ENCODE assay signal across 8 mouse cellular contexts in genomic region chr13:24604096-24604495, GRCm38 (mm10). TPM values are rescaled to one million over a fixed set of nuclear protein-coding genes. Genes with fewer than 3 reads are reported as not detected.
DNase-seq lines count a peak whose midpoint lies in the region; ATAC-seq and TF ChIP-seq lines count a peak whose summit lies in the region.

No protein-coding gene starts in this region.

- WGBS in forebrain, embryonic 11.5 days = 19% methylated on average over 3 of the region's 4 CpGs
- 27% methylated on average over 4 of the region's 4 CpGs for WGBS in forebrain, embryonic 15.5 days
- WGBS in lung, embryonic 15.5 days = 32% methylated on average over 3 of the region's 4 CpGs
- 41% methylated on average over 3 of the region's 4 CpGs for WGBS in lung, adult 2 months
- 13% methylated on average over 4 of the region's 4 CpGs for WGBS in embryonic facial prominence, embryonic 10.5 days
- WGBS in limb, embryonic 12.5 days = 29% methylated on average over 2 of the region's 4 CpGs

- H3K4me3 ChIP-seq in forebrain, embryonic 11.5 days (ENCODE audit: low read depth, low read length) = no peak overlapping the region
- H3K4me3 ChIP-seq in forebrain, embryonic 15.5 days = no peak overlapping the region
- H3K4me3 ChIP-seq in lung, embryonic 15.5 days = no peak overlapping the region
- no peak overlapping the region for H3K4me3 ChIP-seq in lung, adult 2 months (replicated peaks; ENCODE audit: extremely low read depth, low read depth, low read length)
- H3K4me3 ChIP-seq in embryonic facial prominence, embryonic 10.5 days = peak overlapping the region; percentile 22; the same call in 1 of the 2 replicates
- H3K4me3 ChIP-seq in limb, embryonic 12.5 days (replicated peaks) = no peak overlapping the region

- no peak overlapping the region for H3K9ac ChIP-seq in forebrain, embryonic 11.5 days (ENCODE audit: low read length)
- H3K9ac ChIP-seq in forebrain, embryonic 15.5 days (replicated peaks) = no peak overlapping the region
- H3K9ac ChIP-seq in lung, embryonic 15.5 days = no peak overlapping the region
- no peak overlapping the region for H3K9ac ChIP-seq in limb, embryonic 12.5 days (replicated peaks)

- H3K27ac ChIP-seq in forebrain, embryonic 11.5 days (ENCODE audit: low read depth, low read length) = no peak overlapping the region
- no peak overlapping the region for H3K27ac ChIP-seq in forebrain, embryonic 15.5 days (replicated peaks)
- H3K27ac ChIP-seq in lung, embryonic 15.5 days = peak overlapping the region; percentile 80
- H3K27ac ChIP-seq in embryonic facial prominence, embryonic 10.5 days (replicated peaks) = peak overlapping the region; percentile 73
- no peak overlapping the region for H3K27ac ChIP-seq in limb, embryonic 12.5 days

- no peak for TF ChIP-seq POLR2A in lung, adult 2 months (IDR thresholded peaks at IDR 0.05; ENCODE audit: borderline replicate concordance, extremely low read depth, low read depth, low read length)

- peaks cover 8% of the 10 kb centered on the region; the same call in 1 of the 2 replicates for H3K4me1 ChIP-seq in forebrain, embryonic 11.5 days (replicated peaks; ENCODE audit: control insufficient read depth, insufficient read depth, low read length)
- H3K4me1 ChIP-seq in forebrain, embryonic 15.5 days = peaks cover 28% of the 10 kb centered on the region
- peaks cover 31% of the 10 kb centered on the region for H3K4me1 ChIP-seq in lung, embryonic 15.5 days
- H3K4me1 ChIP-seq in lung, adult 2 months (ENCODE audit: control insufficient read depth, insufficient read depth, low read length) = peaks cover 11% of the 10 kb centered on the region
- peaks cover 36% of the 10 kb centered on the region for H3K4me1 ChIP-seq in embryonic facial prominence, embryonic 10.5 days
- peaks cover 19% of the 10 kb centered on the region for H3K4me1 ChIP-seq in limb, embryonic 12.5 days (replicated peaks)

- TF ChIP-seq CTCF in lung, adult 2 months (IDR thresholded peaks at IDR 0.05; ENCODE audit: insufficient read depth, low read length) = no peak

- H3K9me3 ChIP-seq in forebrain, embryonic 11.5 days (ENCODE audit: control insufficient read depth, low read length) = no peaks in the 10 kb centered on the region
- no peaks in the 10 kb centered on the region for H3K9me3 ChIP-seq in forebrain, embryonic 15.5 days
- H3K9me3 ChIP-seq in lung, embryonic 15.5 days = no peaks in the 10 kb centered on the region
- no peaks in the 10 kb centered on the region for H3K9me3 ChIP-seq in embryonic facial prominence, embryonic 10.5 days
- H3K9me3 ChIP-seq in limb, embryonic 12.5 days = no peaks in the 10 kb centered on the region

- ATAC-seq in forebrain, embryonic 11.5 days (replicated peaks; ENCODE audit: low FRiP score) = no peak
- no peak for ATAC-seq in forebrain, embryonic 15.5 days (replicated peaks)
- ATAC-seq in lung, embryonic 15.5 days (ENCODE audit: borderline replicate concordance, extremely low read depth, low FRiP score, low TSS enrichment) = no peak
- no peak for ATAC-seq in limb, embryonic 12.5 days (ENCODE audit: insufficient number of reproducible peaks, insufficient read depth, low FRiP score, low TSS enrichment, low read depth)
- ATAC-seq in monocyte, adult 5-6 weeks (replicated peaks; ENCODE audit: insufficient number of reproducible peaks, low FRiP score, low TSS enrichment, poor library complexity, severe bottlenecking) = no peak

- H3K4me2 ChIP-seq in forebrain, embryonic 11.5 days (ENCODE audit: low read depth, low read length, severe bottlenecking) = 0 out of 2 replicates have a peak overlapping the region, but pooled peaks have one; percentile 52
- no peak overlapping the region for H3K4me2 ChIP-seq in forebrain, embryonic 15.5 days (replicated peaks)
- peak overlapping the region; percentile 37; the same call in 1 of the 2 replicates for H3K4me2 ChIP-seq in lung, embryonic 15.5 days
- H3K4me2 ChIP-seq in limb, embryonic 12.5 days = peak overlapping the region; percentile 58; the same call in 1 of the 2 replicates

- DNase-seq in forebrain, embryonic 11.5 days (ENCODE audit: low spot score) = no peak
- no peak for DNase-seq in lung, adult 2 months
- peak; percentile 28 for DNase-seq in embryonic facial prominence, embryonic 10.5 days (ENCODE audit: low spot score)
- no peak for DNase-seq in frontal cortex, postnatal 10 days (ENCODE audit: low spot score in 2 of 2)

- H3K36me3 ChIP-seq in forebrain, embryonic 11.5 days (ENCODE audit: control insufficient read depth, insufficient read depth, low read length) = no peaks in the 10 kb centered on the region
- H3K36me3 ChIP-seq in forebrain, embryonic 15.5 days = no peaks in the 10 kb centered on the region
- no peaks in the 10 kb centered on the region for H3K36me3 ChIP-seq in lung, embryonic 15.5 days
- no peaks in the 10 kb centered on the region for H3K36me3 ChIP-seq in embryonic facial prominence, embryonic 10.5 days (replicated peaks)
- H3K36me3 ChIP-seq in limb, embryonic 12.5 days = no peaks in the 10 kb centered on the region

- no peaks in the 10 kb centered on the region for H3K27me3 ChIP-seq in forebrain, embryonic 11.5 days (ENCODE audit: control insufficient read depth, insufficient read depth, low read length)
- no peaks in the 10 kb centered on the region for H3K27me3 ChIP-seq in forebrain, embryonic 15.5 days
- H3K27me3 ChIP-seq in lung, embryonic 15.5 days = no peaks in the 10 kb centered on the region
- peaks cover 6% of the 10 kb centered on the region; the same call in 1 of the 2 replicates for H3K27me3 ChIP-seq in embryonic facial prominence, embryonic 10.5 days (replicated peaks; ENCODE audit: low read depth, poor library complexity, severe bottlenecking)
- H3K27me3 ChIP-seq in limb, embryonic 12.5 days = peaks cover 8% of the 10 kb centered on the region; the same call in 1 of the 2 replicates

RNA-seq across cellular contexts. Expression of gene Ripor2, which starts 22.1 kb away (rescaled TPM):
- 7.3 and 9.5 TPM in 2 replicates for polyA plus RNA-seq in forebrain, embryonic 11.5 days (2014; fragmentation: Nextera tagmentation; extraction: Ambion mirVana)
- 24.5 and 26.8 TPM in 2 replicates for polyA plus RNA-seq in forebrain, embryonic 15.5 days (2015; fragmentation: Nextera tagmentation; extraction: Ambion mirVana)
- polyA plus RNA-seq in lung, embryonic 15.5 days (2015; fragmentation: Nextera tagmentation; extraction: Ambion mirVana) = 5.1 and 5.4 TPM in 2 replicates
- 5.3 and 8.8 TPM in 2 replicates for polyA plus RNA-seq in lung, adult 2 months (2012; rRNA removed)
- polyA plus RNA-seq in embryonic facial prominence, embryonic 10.5 days (2016; fragmentation: Nextera tagmentation; extraction: Ambion mirVana) = 2.3 and 2.6 TPM in 2 replicates
- 1.7 and 2.5 TPM in 2 replicates for polyA plus RNA-seq in limb, embryonic 12.5 days (2016; fragmentation: Nextera tagmentation; extraction: Ambion mirVana)
- total RNA-seq in monocyte, adult 5-6 weeks (2017) = 128 to 224 TPM (median 134 TPM) in 3 replicates

Comparison
In these comparisons a context has a peak if more than half of its experiments do, and no peak if none do; other contexts are left out.
1. H3K27ac ChIP-seq: peak in lung, embryonic 15.5 days (single experiment) and embryonic facial prominence, embryonic 10.5 days (single experiment); none in forebrain, embryonic 11.5 days (single experiment), forebrain, embryonic 15.5 days (single experiment) and limb, embryonic 12.5 days (single experiment).